Mouse (Mus musculus): ENCODE measurements around the gene Sdccag8. TPM values are rescaled to one million over a fixed set of nuclear protein-coding genes. Genes with fewer than 3 reads are reported as not detected.
"Not testable (repeated sequence)": the region's sequence is repeated elsewhere in the genome, so short reads cannot be mapped to it uniquely, and the experiment has no call there.

Sdccag8 gene
- total RNA-seq, 4 experiments from 2014 or later = 4.7 to 8.8 (median 6.4) TPM

DNA sequence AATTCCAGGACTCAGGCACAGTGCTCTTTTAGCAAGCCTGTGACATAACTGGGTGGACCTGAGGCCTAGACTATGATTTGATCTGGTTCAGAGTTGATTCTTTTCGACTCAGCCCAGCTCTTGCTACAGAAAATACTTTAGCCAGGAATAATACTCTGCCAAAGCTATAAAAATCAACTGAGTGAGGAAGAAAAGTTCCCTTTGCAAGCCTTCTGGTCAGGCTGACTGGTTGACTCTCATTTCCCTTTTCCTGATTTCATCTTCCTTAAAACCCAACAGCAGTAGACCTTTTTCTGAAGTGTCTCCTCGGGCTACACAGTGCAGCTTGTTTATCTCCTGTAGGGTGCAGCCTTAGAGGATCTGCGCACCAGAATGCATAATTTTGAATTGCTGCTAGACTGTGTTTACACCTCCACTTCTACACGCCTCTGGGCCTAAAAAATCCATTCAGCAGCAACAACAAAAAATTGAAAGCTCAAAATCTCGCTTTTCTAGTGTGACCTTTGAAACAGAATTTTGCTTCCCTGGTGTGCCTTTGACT lies 13.6 kb downstream of the Sdccag8 start:
- DNase-seq (ENCODE audit: low spot score in 2 of 2) = no peak

DNA sequence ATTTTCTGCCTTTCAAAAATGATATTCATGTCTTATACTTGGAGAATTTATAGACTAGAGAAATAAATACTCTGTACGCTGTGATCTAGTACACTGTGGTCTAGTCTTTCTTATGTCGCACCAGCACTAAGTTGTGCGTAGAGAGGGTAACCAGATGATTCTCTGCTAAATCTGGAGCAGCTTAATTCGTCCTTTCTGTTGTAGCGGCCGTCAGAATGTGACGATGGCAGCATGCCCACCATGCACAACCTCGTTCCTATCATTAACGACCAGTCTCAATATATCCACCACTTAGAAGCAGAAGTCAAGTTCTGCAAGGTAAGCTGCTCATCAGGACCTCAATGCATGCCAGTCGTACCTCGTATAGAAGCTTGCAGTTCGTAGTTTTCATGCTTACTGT lies 14.2 kb downstream of the Sdccag8 start:
- DNase-seq (ENCODE audit: low spot score in 2 of 2) = peak; percentile 56 to 69

DNA sequence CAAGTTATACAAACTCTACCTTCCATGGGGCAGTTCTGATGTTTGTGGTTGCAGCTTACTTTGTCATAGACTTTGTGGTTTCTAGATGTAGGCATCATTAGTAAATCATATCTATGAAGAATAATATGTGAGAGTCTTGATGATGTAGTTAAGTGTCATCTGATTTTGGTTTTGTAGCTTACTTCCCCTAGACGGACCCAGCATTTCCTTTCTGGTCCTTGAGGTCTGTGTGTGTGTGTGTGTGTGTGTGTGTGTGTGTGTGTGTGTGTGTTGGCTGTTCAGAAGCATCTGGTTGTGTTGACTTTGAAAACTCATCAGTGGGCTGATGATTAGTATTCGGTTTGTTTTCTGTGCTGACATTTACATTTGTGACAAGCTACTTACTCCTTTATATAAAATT lies 17.6 kb downstream of the Sdccag8 start:
- no peak for DNase-seq (ENCODE audit: low spot score in 2 of 2)

DNA sequence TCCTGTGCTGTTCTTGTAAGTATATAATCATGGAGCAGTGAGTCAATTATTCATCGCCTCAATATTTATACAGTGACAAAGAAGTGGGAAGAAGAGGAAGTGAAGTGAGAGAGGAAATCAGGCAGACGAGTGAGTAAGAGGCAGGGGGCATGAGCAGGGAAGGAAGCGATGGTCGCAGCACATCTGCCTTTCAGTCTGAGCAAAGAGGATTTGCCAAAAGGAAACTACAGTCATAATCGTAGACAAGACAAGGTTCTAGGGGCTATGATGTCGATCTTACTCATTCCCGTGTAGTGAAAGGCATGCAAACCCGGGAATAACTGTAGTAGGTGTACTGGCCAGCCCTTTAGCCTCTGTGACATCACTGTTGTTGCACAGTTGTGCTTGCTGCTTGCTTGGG lies 18.1 kb downstream of the Sdccag8 start:
- no peak for DNase-seq (ENCODE audit: low spot score in 2 of 2)

DNA sequence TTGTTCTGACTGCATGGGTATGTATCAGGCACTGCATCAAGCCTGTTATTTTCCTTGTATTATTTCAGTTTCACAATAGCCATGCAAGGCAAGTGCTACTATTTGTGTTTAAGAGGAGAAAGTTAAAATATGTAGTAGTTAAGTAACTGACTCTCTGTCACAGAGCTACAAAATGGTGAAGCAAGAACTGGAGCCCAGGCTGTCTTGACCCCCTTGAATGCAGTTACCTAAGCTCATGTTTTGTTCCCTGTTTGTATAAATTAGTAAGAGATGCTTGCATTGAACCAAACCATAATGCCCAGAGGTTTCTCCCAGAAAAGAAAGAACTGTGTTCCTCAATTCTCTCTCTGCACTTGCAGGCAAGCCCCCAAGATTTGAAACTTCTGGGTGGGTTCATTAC lies 18.8 kb downstream of the Sdccag8 start:
- DNase-seq (ENCODE audit: low spot score in 2 of 2) = no peak

DNA sequence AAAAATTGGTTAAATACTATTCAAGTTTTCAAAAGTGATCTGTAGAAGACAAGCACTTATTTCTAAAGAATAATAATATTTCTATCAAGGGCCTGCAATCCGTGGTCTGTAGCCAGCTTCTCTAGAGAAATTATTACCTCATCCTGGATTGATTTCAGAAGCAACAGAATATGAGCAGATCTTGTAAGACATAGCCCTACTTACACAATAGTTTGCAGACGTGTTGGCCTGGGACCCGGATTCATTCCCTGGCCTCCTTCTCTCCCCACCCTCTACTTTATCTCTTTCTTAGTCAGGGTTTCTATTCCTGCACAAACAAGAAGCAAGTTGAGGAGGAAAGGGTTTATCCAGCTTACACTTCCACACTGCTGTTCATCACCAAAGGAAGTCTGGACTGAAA lies 19.5 kb downstream of the Sdccag8 start:
- peak in 1 of 2 experiments; percentile 42 for DNase-seq (ENCODE audit: low spot score in 2 of 2)

DNA sequence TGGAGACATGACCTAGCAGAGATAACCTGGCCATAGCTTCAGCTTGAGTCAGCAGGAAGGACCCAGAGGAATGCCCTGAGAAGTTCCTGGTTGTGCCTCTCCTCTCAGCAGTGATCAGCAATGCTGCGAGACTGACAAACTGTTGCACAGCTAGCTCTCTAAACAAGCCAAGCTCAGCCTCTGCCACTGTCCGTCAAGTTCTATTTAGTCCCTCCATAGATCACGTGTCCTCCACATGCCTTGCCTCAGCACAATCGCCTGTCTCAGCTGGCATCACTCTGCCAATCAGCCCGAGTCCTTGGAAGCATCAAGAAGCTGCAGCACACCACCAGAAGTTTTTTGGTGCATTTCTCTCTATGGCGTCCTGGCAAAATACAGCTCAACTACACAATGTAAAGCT lies 20.4 kb downstream of the Sdccag8 start:
- DNase-seq (ENCODE audit: low spot score in 2 of 2) = peak in 1 of 2 experiments; percentile 46

DNA sequence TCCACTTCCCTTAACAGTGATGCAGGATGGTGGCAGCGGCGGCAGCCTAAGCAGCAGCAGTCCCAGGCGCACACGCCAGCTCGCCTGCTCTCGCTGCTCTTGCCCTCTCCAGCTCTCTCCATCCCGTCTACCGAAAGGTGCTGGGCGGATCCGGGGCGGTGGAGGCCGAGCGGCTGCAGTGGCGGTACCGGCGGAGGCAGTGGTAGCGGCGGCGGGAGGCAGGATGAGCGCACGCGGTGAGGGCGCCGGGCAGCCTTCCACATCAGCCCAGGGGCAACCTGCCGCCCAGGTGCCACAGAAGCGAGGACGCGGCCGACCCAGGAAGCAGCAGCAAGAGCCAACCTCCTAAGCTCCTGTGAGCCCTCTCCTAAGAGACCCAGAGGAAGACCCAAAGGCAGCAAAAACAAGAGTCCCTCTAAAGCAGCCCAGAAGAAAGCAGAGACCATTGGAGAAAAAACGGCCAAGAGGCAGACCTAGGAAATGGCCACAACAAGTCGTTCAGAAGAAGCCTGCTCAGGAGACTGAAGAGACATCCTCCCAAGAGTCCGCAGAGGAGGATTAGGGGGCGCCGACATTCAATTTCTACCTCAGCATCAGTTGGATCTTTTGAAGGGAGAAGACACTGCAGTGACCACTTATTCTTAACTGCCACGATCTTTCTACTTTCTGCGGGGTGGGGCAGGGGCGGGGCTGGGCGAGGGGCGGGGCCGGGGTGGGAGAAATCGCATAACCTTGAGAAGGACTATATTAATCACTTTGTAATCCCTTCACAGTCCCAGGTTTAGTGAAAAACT lies 21.2 kb downstream of the Sdccag8 start:
- DNase-seq (ENCODE audit: low spot score in 2 of 2) = no peak

DNA sequence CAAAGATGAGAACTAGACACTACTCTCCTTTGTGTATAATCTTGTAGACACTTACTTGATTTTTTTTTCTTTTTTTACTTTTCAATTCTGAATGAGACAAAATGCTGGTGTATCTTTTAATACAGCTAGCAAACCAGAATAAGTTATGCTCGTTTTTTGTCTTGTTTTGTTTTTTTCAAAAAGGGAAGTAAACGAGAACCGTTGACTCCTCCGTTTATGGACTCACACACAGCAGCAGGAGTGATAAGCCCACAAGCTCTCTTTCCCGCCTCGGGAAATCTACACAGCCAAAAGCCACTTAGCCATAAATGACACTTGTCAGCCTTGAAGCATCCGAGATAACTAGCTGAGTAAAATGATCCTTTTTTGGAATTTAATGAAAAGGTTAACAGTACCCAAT lies 22.1 kb downstream of the Sdccag8 start:
- not testable (repeated sequence) for DNase-seq (ENCODE audit: low spot score in 2 of 2)

DNA sequence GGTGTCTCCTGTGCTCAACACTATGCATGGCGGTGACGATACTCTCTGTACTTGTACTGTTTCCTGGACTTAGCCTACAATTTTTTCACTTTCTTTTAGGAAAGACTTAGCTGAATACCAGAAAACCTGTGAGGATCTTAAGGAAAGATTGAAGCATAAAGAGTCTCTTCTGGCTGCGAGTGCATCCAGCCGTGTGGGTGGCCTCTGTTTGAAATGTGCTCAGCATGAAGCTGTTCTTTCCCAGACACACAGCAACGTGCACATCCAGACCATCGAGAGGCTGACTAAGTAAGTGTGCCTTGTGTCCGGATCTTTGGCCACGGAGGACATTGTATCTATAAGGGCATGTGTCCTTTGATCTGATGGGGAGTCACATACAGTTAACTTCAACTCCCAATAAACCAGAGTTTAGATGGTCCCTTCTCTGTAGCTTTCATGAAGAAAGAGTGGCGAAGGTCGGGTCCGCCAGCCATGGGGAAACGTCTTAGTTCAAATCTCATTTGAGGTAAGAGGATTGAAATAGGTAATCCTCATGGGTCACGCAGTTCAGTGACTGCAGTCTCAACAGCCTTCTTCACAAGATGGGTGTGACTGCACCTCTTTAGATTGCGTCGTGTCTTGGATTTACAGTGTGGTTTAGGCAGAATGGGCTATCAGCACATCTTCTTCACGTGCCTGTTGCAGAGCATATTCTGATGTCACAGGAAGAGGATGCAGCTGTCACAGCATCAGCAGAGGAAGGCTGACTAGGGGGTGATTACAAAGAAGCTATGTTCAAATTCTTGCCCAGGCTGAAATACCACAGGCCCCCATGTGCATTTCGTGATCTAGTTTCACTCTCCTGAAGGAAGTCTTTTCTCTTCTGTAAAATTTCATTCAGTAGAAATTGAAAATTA lies 30.9 kb downstream of the Sdccag8 start:
- no peak for DNase-seq (ENCODE audit: low spot score in 2 of 2)

DNA sequence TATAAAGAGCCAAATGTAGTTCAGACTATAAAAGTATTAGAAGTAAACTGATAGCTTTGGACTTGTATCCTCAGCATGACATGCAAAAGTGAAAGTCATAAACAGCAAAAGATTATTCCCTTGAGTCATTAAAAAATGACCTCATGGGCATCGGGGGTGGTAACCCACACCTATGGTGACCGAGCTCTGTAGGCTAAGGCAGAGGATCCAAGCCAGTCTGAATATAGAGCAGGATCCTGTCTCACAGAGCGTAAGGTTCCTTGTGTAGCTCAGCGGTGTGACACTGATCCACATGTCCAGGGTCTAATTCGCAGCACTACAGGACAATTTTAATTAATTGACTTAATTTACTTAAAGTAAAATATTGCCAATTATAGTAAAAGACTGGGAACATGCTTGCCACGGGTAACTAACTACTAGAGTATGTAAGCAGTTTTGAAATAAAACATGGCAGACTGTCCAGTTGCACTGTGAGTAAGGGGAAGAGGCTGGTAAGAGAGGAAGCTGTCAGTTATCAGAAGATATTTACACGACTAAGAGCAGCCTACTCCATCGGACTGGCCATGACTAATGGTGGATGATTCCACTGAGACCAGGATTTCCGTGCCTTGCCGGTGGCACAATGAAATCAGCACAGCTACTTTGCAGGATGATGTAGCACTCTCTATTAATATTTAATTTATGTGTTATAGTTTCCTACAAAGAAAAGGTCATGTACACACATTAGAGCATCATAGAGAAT lies 32.8 kb downstream of the Sdccag8 start:
- DNase-seq (ENCODE audit: low spot score in 2 of 2) = no peak

DNA sequence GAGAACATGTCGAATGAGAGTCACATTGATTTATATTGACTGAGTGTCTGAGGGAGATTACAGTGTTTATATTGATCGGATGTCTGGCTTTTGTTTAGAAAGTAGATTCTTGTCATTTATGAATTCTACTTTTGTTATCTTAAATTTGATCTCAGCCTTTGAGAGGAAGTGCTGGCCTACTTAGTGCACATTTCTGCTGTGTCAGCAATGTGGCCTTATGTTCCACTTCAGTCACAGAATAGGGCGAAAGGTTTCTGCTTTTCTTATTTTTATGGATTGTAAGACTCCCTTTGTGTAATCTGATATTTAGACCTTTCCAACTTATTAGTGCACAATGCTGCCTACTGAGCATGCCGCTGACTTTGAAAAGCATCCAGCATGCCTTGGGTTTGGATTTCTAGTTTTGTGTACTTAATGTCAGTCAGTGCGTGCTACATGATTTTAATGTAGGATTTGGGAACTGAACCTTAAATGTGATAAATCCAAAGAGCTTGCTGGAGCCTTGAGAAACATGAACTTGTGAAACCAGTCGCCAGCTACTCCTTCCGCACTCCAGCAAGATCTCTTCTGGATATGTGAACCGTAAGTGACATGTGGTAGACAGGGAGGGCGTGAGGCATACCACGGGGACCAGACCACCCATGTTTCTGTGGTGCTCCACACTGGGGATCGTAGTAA lies 34.3 kb downstream of the Sdccag8 start:
- DNase-seq (ENCODE audit: low spot score in 2 of 2) = no peak

DNA sequence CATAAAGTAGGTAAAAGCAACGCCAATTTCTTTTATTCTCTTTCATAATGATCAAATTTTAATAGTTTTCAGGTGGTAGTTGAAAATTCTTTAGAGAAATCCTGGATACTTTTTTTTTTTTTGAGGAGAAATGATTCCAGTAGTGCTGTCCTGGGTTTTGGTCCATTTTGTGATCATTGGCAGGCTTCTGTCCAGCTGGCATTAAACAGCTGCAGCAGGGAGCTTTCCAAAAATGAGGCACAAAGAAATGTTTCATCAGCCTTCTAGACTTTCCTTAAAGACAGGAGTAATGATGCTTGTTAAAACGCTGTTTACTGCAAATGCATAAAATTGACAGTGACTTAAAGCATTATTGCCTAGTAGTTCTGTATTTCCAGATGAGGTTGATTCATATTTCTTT lies 34.9 kb downstream of the Sdccag8 start:
- DNase-seq (ENCODE audit: low spot score in 2 of 2) = no peak

DNA sequence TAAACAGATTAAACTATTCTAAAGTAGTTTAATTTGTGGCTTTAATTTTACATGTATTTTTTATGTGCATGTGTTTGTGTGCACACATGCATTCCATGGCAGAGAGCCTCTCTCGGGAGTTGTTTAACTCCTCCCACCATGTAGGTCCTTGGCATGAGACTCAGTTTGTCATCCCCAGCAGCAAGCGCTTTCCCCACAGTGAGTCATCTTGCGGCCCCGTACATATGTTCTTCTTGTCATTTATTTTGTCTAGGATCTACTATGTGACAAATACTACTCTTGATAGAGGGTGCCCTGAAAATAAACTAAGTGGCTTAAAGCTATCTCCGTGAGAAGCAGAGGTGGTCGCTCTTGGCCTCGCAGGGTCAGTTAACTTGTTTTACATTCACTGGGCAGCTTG lies 36.9 kb downstream of the Sdccag8 start:
- DNase-seq (ENCODE audit: low spot score in 2 of 2) = no peak

DNA sequence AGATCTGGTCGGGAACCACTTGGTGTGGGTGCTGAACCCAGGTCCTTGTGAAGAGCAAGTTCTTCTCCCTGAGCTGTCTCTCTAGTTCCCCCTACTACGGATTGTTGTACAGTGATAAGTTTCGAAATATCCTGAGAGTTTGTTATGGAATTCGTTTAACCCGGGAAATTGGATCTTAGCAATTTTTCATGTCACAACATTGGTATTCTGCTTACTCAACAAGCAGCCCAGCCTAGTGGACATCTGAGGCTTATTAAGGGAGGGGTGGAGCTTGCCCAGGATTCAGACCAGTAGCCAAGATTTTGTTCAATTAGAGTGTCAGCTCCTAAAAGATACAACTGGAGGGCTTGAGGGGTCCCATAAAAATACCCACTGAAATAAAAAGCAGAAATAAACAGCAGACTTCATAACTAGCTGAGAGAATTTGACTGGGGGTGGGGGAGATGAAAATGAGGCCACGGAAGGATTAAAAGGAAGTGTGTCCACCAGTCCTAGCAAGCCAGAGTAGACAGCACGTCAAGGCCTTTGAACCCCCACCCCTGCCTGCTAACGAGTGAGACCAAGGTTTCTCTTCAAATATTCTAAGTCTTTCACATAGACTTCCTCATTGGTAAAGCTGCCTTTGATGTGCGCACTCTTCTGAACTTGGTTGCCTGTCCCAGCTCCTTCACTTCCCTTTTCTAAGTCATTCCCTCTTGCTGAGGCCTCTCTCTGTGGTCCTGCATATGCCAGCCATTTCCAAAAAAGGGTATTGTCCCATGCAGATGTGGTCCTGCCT lies 38.5 kb downstream of the Sdccag8 start:
- DNase-seq (ENCODE audit: low spot score in 2 of 2) = no peak

DNA sequence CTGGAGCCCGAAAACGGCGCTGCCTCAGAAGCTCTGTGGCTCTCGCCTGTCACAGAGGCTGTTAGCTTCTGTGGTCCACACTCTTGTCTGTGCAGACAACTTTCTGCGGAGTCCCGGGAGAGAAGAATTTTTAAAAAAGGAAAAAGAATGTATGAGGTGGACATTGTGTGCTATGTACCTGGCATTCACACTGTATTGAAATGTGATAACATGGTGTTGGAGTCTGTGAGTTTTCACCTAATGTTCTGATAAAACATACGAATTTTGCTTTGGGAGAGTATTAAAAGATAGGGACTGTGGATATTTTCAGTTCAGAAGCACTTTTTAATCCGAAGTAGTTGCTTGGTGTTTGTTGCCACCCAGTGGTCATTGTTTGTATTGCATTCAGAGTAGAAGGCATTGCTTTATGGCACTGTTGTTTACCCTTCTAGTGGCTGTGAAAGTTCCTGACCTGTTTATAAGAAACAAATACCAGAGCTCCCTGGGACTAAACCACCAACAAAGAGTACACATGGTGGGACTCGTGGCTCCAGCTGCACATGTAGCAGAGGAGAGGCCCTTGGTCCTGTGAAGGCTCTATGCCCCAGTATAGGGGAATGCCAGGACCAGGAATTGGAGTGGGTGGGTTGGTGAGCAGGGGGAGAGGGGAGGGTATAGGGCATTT lies 47.7 kb downstream of the Sdccag8 start:
- peak in 1 of 2 experiments; percentile 46 for DNase-seq (ENCODE audit: low spot score in 2 of 2)

DNA sequence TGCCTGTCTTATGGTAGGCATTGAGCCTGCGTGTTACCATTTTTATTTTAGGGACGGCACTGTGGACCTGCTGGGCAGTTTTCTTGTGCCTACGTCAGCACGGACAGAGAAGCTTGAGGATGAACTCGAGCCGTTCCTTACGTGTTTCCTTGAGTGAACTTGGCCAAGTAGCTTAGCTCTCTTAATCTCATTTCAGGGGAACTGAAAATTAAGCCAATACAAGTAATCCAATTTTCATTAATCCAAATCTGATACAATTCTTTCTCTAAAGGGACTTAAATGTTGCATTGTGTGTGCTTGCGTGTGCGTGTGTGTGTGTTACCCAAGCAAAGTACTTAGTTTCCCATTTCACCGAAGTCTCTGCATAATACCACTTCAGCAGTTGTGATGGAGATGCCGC lies 56.0 kb downstream of the Sdccag8 start:
- DNase-seq (ENCODE audit: low spot score in 2 of 2) = no peak

DNA sequence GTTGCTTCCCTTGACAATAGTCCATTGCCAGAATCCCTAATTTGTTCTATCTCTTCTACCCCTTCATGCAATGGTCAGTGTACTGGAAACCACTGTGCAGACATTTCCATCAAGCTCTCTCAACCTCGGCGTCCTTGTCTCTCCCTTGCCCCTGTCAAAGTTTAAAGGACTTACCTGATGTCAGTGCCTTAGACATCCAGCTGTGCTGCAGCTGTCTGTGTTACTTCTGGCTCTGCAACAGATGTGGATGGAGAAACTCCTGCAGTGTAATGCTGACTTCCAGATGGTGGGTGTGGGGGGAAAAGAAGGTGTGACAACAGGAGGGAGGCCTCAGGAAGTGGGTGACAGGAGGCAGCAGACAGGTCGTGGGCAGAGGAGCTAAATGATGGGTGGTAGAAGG lies 57.5 kb downstream of the Sdccag8 start:
- no peak for DNase-seq (ENCODE audit: low spot score in 2 of 2)

DNA sequence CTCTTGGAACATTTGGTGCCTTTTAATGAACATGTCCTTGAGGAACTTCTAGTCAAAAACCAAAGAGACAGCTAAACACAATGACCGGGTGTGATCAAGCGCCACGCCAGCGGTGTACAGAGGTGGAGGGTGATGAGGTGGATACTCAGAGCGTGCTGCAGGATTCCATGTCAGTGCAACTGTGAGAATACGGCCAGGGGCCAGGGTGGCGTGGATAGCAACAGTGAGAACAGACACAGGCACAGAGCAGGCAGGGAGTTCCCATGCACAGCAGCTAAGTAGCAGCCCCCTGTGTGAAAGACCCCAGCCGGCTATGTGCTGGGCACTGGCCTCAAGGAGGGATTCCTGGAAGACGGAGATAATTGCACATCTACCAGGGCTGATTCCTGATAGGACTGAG lies 59.0 kb downstream of the Sdccag8 start:
- no peak for DNase-seq (ENCODE audit: low spot score in 2 of 2)

DNA sequence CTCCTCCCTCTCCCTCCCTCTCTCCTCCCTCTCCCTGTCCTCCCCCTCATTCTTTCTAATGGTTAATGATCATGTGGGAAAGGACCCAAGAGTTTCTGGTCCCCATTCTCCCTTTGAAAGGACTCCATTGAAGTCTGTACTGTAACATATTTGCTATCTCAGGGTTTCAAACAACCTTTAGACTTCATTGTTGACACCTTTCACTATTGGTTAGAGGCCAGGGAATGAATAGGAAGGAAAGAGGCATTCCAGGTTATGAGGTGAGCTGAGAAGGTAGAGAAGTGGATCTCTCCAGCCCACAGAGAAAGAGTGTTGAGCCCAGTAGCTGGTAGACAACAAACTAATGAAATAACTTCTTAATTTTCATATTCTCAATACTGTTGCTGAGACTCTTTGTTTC lies 59.7 kb downstream of the Sdccag8 start:
- no peak for DNase-seq (ENCODE audit: low spot score in 2 of 2)

Measured in gastrocnemius, adult 8-10 months (tissue).